Mouse (Mus musculus) spleen, adult 2 months (tissue): ENCODE data around the gene Serpinb9d.

Experiments used
- CTCF ChIP-seq: fragments of 200-500 bp; IDR thresholded peaks from 2 replicates; pipeline ENCODE4 v1.5.1; 2011; ENCODE audit warnings: mild to moderate bottlenecking, inconsistent platforms; ENCODE audit not compliant: insufficient read depth, insufficient read length, insufficient replicate concordance; ENCODE audit errors: extremely low read depth
- POLR2A ChIP-seq: fragments of 200-500 bp; IDR thresholded peaks from 2 replicates; pipeline ENCODE4 v1.6.1; 2011; ENCODE audit warnings: low read depth, low read length, inconsistent platforms

DNA sequence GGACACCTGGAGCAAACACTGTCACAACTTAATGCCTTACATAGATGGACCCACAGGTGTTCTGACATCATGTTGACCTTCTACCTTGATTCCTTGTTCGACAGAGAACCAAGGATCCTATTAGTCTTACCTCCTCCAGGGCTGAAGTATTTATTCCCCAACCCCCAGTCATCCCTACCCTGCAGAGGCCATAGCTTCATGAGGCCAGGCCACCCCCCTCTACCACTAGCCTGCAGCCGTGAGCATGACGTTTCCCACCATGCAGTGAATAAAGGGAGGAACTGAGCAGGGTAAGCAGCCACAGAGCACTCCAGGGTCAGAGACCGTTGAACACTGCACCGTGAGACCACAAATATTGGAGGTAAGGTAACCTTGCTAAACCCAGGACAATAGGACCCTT, at the start of gene Serpinb9d:
- TF ChIP-seq POLR2A (no peak), CTCF (no peak)
